Mouse (Mus musculus) left cerebral cortex, adult 9 months (tissue): ENCODE measurements around the gene Ank3.

ENCODE experiments used
- DNase-seq, 2 experiments: peaks; one replicate each; pipeline ENCODE4 v3.0.0; 2022; ENCODE audit warnings: low spot score in 2 of 2

The Ank3 gene

DNA sequence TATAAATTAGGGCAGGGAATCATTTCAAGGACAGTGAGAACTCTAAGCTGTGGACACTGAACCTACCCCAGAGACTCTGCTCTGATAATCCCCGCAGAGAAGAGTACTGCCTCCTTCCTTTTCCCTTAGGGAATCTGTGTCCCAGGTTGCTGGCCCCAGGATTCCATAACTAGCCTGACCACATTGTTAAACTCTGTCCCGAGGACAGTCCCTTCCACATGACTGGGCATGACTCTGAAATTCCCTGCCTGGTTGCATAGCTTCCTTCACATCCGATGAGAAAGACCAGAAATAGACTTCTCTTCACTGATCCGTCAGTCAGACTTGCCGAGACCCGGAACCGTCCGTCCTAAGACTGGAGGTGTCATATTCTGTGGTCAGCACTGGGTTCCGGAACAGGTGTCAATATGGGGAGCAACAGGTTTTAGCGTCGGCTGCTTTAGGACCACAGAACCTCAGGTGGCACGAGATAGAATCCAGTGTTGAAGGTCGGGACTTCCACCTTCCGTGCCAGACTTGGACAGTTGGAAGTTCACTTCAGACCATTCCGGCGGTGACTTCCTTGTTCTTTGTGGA is 219.1 kb downstream of the Ank3 start:
- no peak for DNase-seq

DNA sequence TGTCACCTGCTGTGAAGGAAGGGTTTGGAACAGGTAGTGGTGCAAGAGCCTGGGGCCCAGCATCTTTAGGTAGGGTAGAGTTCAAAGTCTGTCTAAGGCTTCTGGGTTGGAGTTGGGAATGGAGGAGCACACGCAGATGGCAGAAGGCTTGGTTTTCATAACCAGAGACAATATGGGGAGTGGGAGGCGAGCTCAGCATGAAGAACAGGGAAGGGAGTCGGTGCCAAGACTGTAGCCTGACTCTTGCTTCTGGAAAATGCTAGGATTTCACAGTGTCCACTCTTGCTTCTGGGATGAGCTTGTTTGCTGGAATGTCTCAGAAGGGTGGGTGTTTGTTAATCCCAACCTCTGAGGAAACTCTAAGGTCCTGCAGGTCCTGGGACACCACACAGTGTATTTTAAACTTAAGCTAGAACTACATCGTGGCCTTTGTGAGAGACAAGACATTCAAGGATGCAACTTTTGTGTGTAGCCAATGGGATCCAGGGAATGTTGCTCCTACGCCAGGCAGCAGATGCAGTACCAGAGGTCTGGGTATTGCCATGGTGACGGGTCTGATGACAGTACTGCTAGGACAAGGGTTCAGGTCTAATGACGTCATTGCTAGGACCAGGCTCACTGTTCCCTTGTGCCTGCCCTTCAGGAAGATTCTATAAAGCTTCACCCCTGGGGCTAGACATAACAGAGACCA is 222.3 kb downstream of the Ank3 start:
- DNase-seq = no peak

DNA sequence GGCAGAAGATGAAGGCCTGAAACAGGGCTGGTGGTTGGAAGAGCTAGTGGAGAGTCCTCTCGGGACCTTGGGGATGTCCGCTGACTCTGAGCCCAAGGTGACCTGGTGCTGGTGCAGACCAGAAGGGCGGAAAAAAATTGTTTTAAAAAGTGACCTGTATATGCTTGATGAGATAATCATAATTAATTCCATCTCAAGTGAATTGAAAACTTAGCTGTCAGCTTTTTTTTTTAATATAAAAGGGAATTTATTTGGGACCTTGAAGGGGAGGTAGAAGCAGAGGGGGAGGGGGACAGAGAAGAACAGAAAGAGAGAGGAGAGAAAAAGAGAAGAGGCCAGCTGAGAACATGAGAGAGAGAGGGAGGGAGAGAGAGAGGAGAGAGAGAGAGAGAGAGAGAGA is 229.2 kb downstream of the Ank3 start:
- DNase-seq = no peak

GRCm38 (mm10) chr10:69628743-69629142 is 230.2 kb downstream of the Ank3 start:
- no peak for DNase-seq

- no peak for DNase-seq
Observed at GRCm38 (mm10) chr10:69630802-69631388, 232.3 kb downstream of the Ank3 start.

GRCm38 (mm10) chr10:69632885-69633284 is 234.3 kb downstream of the Ank3 start:
- DNase-seq = no peak

DNA sequence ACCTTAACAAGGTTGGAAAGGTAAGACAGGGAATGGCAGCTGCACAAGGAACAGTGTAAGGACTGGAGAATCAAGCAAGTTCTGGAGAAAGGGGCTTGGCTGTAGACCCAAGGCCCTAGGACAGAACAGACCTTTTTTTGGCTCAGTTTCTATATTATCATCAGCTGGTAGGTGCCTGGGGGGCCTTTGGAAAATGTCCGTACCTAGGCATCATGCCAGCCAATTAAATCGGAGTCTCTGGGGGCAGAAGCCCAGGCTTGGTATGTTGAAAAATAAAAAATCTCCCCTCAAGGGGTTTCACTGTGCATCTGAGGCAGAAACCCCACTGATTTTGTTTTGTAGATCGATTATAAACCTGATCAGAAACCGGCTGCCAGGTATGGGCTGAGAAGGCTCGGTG is 236.3 kb downstream of the Ank3 start:
- DNase-seq = no peak

DNA sequence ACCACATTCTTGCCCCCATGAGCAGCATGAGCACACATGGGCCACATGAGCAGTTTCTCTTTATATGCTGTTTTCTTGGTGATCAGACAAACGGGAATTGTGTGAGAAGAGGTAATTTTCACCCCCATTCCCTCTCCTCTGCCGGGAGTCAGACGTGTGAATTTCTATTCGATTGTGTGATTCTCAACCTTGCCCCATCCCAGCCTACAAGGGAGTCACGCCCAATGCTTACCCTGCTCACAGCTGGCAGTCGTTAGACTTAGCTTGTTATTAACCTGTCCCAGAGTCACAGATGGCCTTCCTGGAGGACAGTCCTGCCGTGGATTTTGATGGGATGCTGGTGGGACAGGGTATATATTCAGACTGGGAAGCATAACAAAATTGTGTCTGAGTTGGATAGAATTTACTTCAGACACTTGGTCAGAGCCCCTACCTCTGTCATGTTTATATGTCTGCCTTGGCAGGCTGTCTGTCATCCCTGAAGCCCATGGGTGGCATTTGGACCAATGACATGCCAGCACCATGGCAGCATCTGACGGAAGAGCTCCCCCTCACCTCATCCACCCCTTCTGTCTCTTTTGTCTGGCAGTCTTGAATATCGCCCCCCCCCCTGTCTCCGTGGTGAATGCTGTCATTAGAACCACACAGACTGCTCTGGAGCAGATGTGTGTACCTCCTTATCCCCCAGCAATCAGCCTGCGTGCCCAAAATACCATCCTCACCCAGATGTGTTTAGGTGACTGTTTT is 237.5 kb downstream of the Ank3 start:
- no peak for DNase-seq

DNA sequence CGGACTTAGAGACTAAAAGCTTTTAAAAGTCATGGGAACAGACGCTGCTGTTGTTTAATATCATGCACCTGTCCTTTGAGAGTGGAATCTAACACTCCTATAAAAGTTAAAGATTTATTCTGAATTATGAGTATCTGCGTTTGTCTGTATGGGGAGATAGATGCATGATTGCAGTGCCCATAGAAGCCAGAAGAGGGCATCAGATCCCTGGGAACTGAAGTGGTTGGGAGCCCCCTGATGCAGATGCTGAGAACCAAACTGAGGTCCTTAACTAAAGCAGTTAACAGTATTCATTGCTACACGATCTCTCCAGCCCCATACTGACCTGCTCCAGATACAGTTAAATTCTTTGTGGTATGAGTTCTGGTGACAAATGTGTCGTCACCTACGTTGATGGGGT is 240.6 kb downstream of the Ank3 start:
- no peak for DNase-seq

DNA sequence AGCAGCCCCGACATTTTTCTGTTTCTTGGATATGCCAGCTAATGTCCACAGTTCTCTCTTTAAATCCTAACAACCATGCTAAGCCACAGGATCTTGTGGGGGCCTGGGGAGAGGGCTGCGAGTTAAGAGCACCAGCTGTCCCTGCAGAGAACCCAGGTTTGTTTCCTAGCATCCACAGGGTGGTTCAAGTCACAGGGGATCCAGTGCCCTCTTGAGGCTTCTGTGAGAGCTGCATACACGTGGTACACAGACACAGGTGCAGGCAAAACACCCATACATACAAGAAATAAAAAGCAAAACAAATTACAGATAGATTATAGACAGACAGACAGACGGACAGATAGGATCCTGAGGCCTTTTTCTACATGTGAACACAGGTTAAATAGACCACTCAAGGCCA is 242.0 kb downstream of the Ank3 start:
- DNase-seq = no peak

DNA sequence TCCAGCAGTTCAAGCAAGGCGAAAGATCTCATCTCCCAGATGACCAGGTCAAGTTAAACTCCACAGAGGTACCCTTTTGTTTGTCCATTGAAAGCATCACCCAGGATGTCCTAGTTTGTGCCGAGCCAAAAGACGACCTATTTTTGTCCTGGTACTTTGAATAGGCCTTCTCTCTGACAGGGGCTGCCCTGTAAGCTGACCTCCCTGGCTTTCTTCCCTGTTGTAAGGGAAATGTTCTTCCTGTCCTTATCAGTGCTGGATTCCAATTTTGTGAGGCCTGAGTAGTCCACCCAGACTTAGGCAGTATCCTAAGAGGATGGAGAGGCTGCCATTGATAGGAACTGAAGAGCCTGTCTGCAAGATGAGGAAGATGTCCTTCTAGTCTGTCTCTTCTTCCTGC is 244.9 kb downstream of the Ank3 start:
- DNase-seq = no peak

DNA sequence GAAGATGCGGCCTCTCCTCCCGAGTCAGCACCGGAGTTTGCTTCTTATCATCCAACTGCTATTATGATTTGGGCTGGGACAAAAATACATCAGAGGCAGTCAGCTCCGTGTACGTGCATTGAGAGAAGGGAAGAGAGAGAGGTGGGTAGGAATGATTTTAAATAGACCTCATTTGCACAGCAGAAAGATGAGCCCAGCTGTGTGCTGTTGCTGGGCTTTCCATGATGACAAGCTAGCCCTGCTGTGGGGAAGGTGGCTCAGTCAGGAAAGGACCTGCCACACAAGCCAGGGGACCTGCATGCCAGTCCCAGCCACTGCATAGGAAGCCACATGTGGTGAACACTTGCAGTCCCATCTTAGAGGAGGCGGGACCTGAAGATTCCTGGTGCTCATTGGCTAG is 245.4 kb downstream of the Ank3 start:
- DNase-seq = peak in 1 of 2 experiments; percentile 41

- DNase-seq = no peak
Observed at GRCm38 (mm10) chr10:69645311-69645802, 246.8 kb downstream of the Ank3 start.

DNA sequence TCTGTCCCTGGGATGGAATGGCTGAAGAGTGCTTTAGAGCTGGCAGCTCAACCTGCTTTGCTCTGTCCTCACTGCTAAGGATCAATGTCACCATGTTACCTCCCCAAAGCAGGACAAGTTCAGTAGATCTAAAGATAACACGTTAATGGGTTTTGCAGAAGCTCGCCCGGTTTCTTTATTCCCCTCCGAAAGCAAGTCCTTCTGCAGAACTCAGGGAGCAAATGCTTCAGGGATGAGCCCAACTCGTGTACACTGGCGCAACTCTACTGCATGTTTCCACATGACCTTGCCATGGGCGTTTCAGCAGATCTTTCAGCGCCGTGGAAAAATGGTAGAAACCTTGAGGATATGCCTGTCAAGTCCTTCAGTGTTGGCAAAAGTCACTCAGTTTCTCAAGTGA is 247.4 kb downstream of the Ank3 start:
- DNase-seq = no peak

DNA sequence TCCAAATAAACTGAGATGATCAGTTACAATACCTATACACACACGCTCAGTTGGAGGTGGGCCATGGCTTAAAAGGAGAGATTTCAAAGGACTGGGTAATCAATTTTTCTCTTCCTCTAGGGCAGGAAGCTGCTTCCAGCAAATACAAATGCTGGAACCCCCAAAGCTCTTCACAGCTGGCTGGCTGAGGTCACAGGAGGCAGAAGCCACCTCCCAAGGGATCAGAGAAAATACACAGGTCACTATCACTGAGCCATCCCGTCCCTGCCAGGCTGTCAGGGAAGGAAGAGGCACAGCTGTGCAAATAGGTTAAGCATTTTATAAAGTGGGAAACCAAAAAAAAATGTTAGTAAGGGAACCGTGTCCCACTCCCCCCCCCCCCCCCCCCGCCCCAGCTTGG is 251.5 kb downstream of the Ank3 start:
- DNase-seq = no peak

GRCm38 (mm10) chr10:69652660-69653059 is 254.1 kb downstream of the Ank3 start:
- no peak for DNase-seq

DNA sequence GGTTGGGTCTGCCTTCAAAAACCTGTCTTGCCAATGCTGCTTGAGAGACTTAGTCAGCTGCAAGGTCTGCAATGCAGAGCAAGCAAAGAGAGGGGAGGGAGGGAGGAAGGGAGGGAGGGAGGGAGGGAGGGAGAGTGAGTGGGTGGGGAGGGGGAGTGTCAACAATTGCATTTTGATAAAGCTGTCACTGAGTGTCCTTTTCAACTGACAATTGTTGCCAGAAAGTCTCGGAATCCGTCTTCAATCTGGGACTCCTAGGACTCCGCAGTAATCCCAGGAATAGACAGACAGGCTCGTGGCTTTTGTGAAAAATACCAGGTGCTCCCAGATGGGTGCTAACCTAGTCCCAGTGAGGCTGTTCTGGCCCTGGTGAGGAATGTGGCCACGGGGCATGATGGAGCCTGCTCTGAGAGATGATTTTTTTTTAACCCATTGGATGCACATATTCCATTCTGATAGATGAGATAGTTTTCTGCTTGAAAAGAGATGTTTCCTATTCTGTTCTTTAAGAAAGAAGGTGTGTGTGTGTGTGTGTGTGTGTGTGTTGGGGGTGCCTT is 254.6 kb downstream of the Ank3 start:
- no peak for DNase-seq

DNA sequence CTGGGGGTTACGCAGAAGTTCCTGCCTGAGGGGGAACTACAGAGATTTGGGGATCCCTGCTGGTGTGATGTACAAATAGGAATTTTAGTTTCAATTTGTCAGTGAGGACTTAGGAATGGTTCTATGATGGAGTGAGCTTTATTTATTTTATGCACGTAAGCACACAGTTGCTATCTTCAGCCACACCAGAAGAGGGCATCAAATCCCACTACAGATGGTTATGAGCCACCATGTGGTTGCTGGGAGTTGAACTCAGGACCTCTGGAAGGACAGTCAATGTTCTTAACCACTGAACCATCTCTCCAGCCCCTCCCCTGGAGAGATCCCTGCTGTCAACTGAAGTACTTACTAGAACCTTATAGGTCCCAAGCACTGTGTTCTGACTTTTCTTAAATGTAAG is 255.6 kb downstream of the Ank3 start:
- no peak for DNase-seq

- DNase-seq = peak in 1 of 2 experiments; percentile 81
Observed at GRCm38 (mm10) chr10:69654866-69655633, 256.5 kb downstream of the Ank3 start.

DNA sequence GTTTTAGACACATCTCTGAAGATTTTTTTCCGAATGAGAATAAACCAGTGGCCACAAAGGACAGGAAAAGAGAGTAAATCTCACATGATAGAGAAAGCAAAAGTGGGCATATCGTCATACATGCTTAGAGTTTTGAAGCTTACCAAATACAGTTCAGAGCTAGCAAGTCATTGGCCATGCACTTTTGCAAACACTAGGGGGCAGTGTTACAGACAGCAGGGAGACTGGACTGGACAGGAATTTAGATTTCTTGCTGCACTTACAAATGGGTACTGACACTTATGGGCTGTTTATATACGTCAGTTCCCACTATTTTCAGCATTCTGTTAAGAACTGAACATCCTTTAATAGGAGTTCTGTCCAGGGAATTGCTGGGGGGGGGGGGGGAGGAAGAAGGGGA is 257.7 kb downstream of the Ank3 start:
- peak in 1 of 2 experiments; percentile 81 for DNase-seq

- no peak for DNase-seq
Observed at GRCm38 (mm10) chr10:69659818-69660217, 261.2 kb downstream of the Ank3 start.
